Mouse (Mus musculus) liver, postnatal 0 days (tissue): ENCODE data around the gene Tead3.

ENCODE experiments used
- CTCF ChIP-seq: sonication (generic); IDR thresholded peaks from 2 replicates; pipeline ENCODE4 v1.5.1; 2016; ENCODE audit warnings: antibody characterized with exemption, low read depth
- EP300 ChIP-seq: IDR thresholded peaks from 2 replicates; pipeline ENCODE4 v1.6.1; 2016; ENCODE audit warnings: antibody characterized with exemption, low read depth, mild to moderate bottlenecking

- TF ChIP-seq CTCF: no peak
- TF ChIP-seq EP300: no peak
Observed at GRCm38 (mm10) chr17:28347327-28347726, 3.3 kb downstream of the Tead3 start.
